ENCODE assay signal across 19 mouse cellular contexts in the genomic region with DNA sequence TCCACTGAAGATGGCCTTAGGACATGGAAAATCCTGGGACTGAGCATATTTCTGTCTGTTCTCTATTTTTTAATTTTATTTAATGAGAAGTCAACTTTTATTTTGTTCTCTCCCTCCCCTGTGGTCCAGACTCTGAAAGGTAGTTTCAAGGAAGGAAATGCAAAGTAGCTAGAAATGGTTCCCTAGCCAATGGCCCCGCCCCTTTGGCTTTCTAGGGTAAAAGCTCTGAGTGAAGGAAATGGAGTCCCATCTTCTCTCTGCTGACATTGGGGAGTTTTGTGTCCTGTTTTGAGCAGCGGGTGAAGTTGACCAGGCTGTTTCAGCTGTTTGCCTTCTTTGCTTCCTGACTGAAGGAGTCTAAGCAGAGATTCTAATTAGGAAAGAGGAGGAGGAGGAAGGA.
A peak's percentile ranks its signal among the peaks of the same experiment; 100 is the strongest.
DNase-seq lines count a peak whose midpoint lies in the region; TF ChIP-seq lines count a peak whose summit lies in the region.
"Had no signal": no experiment of that assay in that cellular context is flagged by ENCODE, and none has a peak within 500 bp of the region (broad histone marks: within the 10 kb centered on the region; RNA-seq: fewer than 3 reads in every experiment).

No protein-coding gene starts in this region.

- TF ChIP-seq POLR2A in cerebellum, adult 2 months (IDR thresholded peaks at IDR 0.05; ENCODE audit: borderline replicate concordance, insufficient read depth, low read length) = no peak

- 76% methylated on average over 2 of the region's 2 CpGs for WGBS in limb, embryonic 10.5 days
- WGBS in cerebellum, adult 2 months = 79% methylated on average over 2 of the region's 2 CpGs

- no peak for TF ChIP-seq CTCF in cerebellum, adult 2 months (IDR thresholded peaks at IDR 0.05; ENCODE audit: borderline replicate concordance, insufficient read depth, low read depth, low read length)

- no peak overlapping the region for H3K4me3 ChIP-seq in limb, embryonic 10.5 days
- no peak overlapping the region for H3K4me3 ChIP-seq in cerebellum, adult 2 months (replicated peaks; ENCODE audit: insufficient read depth, low read depth, low read length)
- H3K4me3 ChIP-seq: embryonic facial prominence, embryonic 13.5 days; hindbrain, embryonic 13.5 days; layer of hippocampus, adult 2 months; left cerebral cortex, adult 2 months; limb, embryonic 13.5 days; neural tube, embryonic 15.5 days had no signal

- H3K9me3 ChIP-seq in limb, embryonic 10.5 days (replicated peaks) = no peaks in the 10 kb centered on the region
- H3K9me3 ChIP-seq: embryonic facial prominence, embryonic 13.5 days; hindbrain, embryonic 13.5 days; limb, embryonic 13.5 days; neural tube, embryonic 15.5 days had no signal

- DNase-seq in lung, postnatal 25 days (ENCODE audit: low spot score) = peak; percentile 34
- no peak for DNase-seq in lung, postnatal 4 days
- DNase-seq in induced T-regulatory cell, adult 2 months (ENCODE audit: low read depth) = peak; percentile 63
- DNase-seq in spleen, postnatal 36 days (ENCODE audit: low spot score in 2 of 2) = peak; percentile 80 to 84
- DNase-seq in thymus, postnatal 36 days = peak; percentile 53 to 62
- no peak for DNase-seq in embryo, embryonic 10.5 days (ENCODE audit: low spot score)
- DNase-seq in limb, embryonic 10.5 days (ENCODE audit: low spot score) = no peak
- no peak for DNase-seq in cerebellum, adult 2 months
- DNase-seq: adrenal gland, postnatal 25 days; cerebellum, postnatal 14 days; retina, postnatal 1 day had no signal

- peaks cover 7% of the 10 kb centered on the region for H3K4me1 ChIP-seq in limb, embryonic 10.5 days
- H3K4me1 ChIP-seq in cerebellum, adult 2 months (ENCODE audit: control insufficient read depth, insufficient read depth, low read length) = no peaks in the 10 kb centered on the region
- H3K4me1 ChIP-seq: embryonic facial prominence, embryonic 13.5 days; neural tube, embryonic 15.5 days had no signal

- no peak overlapping the region for H3K27ac ChIP-seq in limb, embryonic 10.5 days
- H3K27ac ChIP-seq in cerebellum, adult 2 months (ENCODE audit: insufficient read depth, low read length) = no peak overlapping the region
- H3K27ac ChIP-seq: embryonic facial prominence, embryonic 13.5 days; hindbrain, embryonic 13.5 days; kidney, postnatal 0 days; layer of hippocampus, adult 2 months; left cerebral cortex, adult 2 months; limb, embryonic 13.5 days; neural tube, embryonic 15.5 days had no signal

- H3K27me3 ChIP-seq in limb, embryonic 10.5 days (ENCODE audit: low read depth, poor library complexity, severe bottlenecking) = no peaks in the 10 kb centered on the region
- H3K27me3 ChIP-seq in cerebellum, adult 2 months (ENCODE audit: control insufficient read depth, insufficient read depth, low read length) = no peaks in the 10 kb centered on the region
- H3K27me3 ChIP-seq: embryonic facial prominence, embryonic 13.5 days; hindbrain, embryonic 13.5 days; limb, embryonic 13.5 days; neural tube, embryonic 15.5 days had no signal

- H3K36me3 ChIP-seq in limb, embryonic 10.5 days = no peaks in the 10 kb centered on the region
- H3K36me3 ChIP-seq: embryonic facial prominence, embryonic 13.5 days; G1E; hindbrain, embryonic 13.5 days; limb, embryonic 13.5 days; neural tube, embryonic 15.5 days had no signal

Comparison
In these comparisons a context has a peak if more than half of its experiments do, and no peak if none do; other contexts are left out.
1. DNase-seq: peak in lung, postnatal 25 days (single experiment), induced T-regulatory cell, adult 2 months (single experiment), spleen, postnatal 36 days (2 of 2) and thymus, postnatal 36 days (2 of 2); none in lung, postnatal 4 days (0 of 2), embryo, embryonic 10.5 days (single experiment), limb, embryonic 10.5 days (single experiment) and cerebellum, adult 2 months (0 of 2).